ENCODE assay signal across 16 mouse cellular contexts in genomic region chr5:105418364-105418763, GRCm38 (mm10). TPM values are rescaled to one million over a fixed set of nuclear protein-coding genes. Genes with fewer than 3 reads are reported as not detected.
DNase-seq lines count a peak whose midpoint lies in the region; ATAC-seq and TF ChIP-seq lines count a peak whose summit lies in the region.
"Had no signal": no experiment of that assay in that cellular context is flagged by ENCODE, and none has a peak within 500 bp of the region (broad histone marks: within the 10 kb centered on the region; RNA-seq: fewer than 3 reads in every experiment).

No protein-coding gene starts in this region.

- TF ChIP-seq CTCF in liver, postnatal 0 days (IDR thresholded peaks at IDR 0.05; ENCODE audit: low read depth): no peak

- H3K9me3 ChIP-seq in embryonic facial prominence, embryonic 14.5 days (ENCODE audit: control insufficient read depth, low read length): no peaks in the 10 kb centered on the region
- H3K9me3 ChIP-seq in embryonic facial prominence, embryonic 10.5 days: no peaks in the 10 kb centered on the region
- no peaks in the 10 kb centered on the region for H3K9me3 ChIP-seq in liver, postnatal 0 days (ENCODE audit: low read length)
- H3K9me3 ChIP-seq: midbrain, embryonic 10.5 days had no signal

- no peak overlapping the region for H3K27ac ChIP-seq in embryonic facial prominence, embryonic 14.5 days (replicated peaks; ENCODE audit: low read depth, low read length)
- no peak overlapping the region for H3K27ac ChIP-seq in embryonic facial prominence, embryonic 10.5 days (replicated peaks)
- no peak overlapping the region for H3K27ac ChIP-seq in liver, postnatal 0 days (ENCODE audit: low read depth)
- H3K27ac ChIP-seq: hindbrain, embryonic 12.5 days; midbrain, embryonic 10.5 days had no signal

- intact Hi-C loops in heart, postnatal 14 days (cut with DNase I): no loop called here

- no peaks in the 10 kb centered on the region for H3K27me3 ChIP-seq in embryonic facial prominence, embryonic 14.5 days (replicated peaks; ENCODE audit: control insufficient read depth, insufficient read depth, low read length)
- peaks cover 15% of the 10 kb centered on the region; the same call in 1 of the 2 replicates for H3K27me3 ChIP-seq in embryonic facial prominence, embryonic 10.5 days (replicated peaks; ENCODE audit: low read depth, poor library complexity, severe bottlenecking)
- no peaks in the 10 kb centered on the region for H3K27me3 ChIP-seq in liver, postnatal 0 days (ENCODE audit: insufficient read depth, low read length)
- H3K27me3 ChIP-seq: hindbrain, embryonic 12.5 days; Patski had no signal

- no peak overlapping the region for H3K4me3 ChIP-seq in embryonic facial prominence, embryonic 14.5 days (ENCODE audit: low read depth, low read length)
- no peak overlapping the region for H3K4me3 ChIP-seq in embryonic facial prominence, embryonic 10.5 days
- no peak overlapping the region for H3K4me3 ChIP-seq in liver, postnatal 0 days (ENCODE audit: low read depth, low read length)
- H3K4me3 ChIP-seq: hindbrain, embryonic 12.5 days; midbrain, embryonic 10.5 days had no signal

- no peak overlapping the region for H3K9ac ChIP-seq in embryonic facial prominence, embryonic 14.5 days (ENCODE audit: low read depth, low read length)
- no peak overlapping the region for H3K9ac ChIP-seq in liver, postnatal 0 days (replicated peaks)
- H3K9ac ChIP-seq: hindbrain, embryonic 12.5 days had no signal

- H3K4me2 ChIP-seq in embryonic facial prominence, embryonic 14.5 days (ENCODE audit: low read depth, low read length): no peak overlapping the region
- H3K4me2 ChIP-seq in liver, postnatal 0 days (ENCODE audit: low read depth, low read length): peak overlapping the region; percentile 19
- H3K4me2 ChIP-seq: hindbrain, embryonic 12.5 days had no signal

- no peak for ATAC-seq in embryonic facial prominence, embryonic 14.5 days (ENCODE audit: low read depth)
- ATAC-seq in granulocyte monocyte progenitor cell, adult 5-6 weeks (replicated peaks; ENCODE audit: poor library complexity, severe bottlenecking): peak; percentile 75
- ATAC-seq in liver, postnatal 0 days: no peak
- no peak for ATAC-seq in CD4-positive, CD25-positive, alpha-beta regulatory T cell, adult 4 months
- ATAC-seq: Patski had no signal

- peaks cover 5% of the 10 kb centered on the region; the same call in 1 of the 2 replicates for H3K4me1 ChIP-seq in embryonic facial prominence, embryonic 14.5 days (ENCODE audit: control insufficient read depth, insufficient read depth, low read length)
- H3K4me1 ChIP-seq in embryonic facial prominence, embryonic 10.5 days: peaks cover 18% of the 10 kb centered on the region
- H3K4me1 ChIP-seq in liver, postnatal 0 days (ENCODE audit: insufficient read depth): peaks cover 22% of the 10 kb centered on the region

- TF ChIP-seq EP300 in liver, postnatal 0 days (IDR thresholded peaks at IDR 0.05; ENCODE audit: low read depth): no peak; the same call in 1 of the 2 replicates

- WGBS in embryonic facial prominence, embryonic 14.5 days: 82% methylated on average over 7 of the region's 7 CpGs
- WGBS in embryonic facial prominence, embryonic 10.5 days: 90% methylated on average over 7 of the region's 7 CpGs
- 60% methylated on average over 7 of the region's 7 CpGs for WGBS in liver, postnatal 0 days (ENCODE audit: insufficient replicate concordance)

- no peaks in the 10 kb centered on the region for H3K36me3 ChIP-seq in embryonic facial prominence, embryonic 14.5 days (ENCODE audit: control insufficient read depth, insufficient read depth, low read length)
- peaks cover 6% of the 10 kb centered on the region; the same call in 1 of the 2 replicates for H3K36me3 ChIP-seq in embryonic facial prominence, embryonic 10.5 days (replicated peaks)
- no peaks in the 10 kb centered on the region for H3K36me3 ChIP-seq in liver, postnatal 0 days (replicated peaks; ENCODE audit: insufficient read depth, low read length)

- peak; percentile 25 for DNase-seq in embryonic facial prominence, embryonic 14.5 days (ENCODE audit: low spot score)
- DNase-seq in embryonic facial prominence, embryonic 10.5 days (ENCODE audit: low spot score): no peak
- peak; percentile 63 for DNase-seq in 416B (ENCODE audit: low read depth)
- DNase-seq in liver, postnatal 0 days: no peak
- DNase-seq in heart, adult 18-20 months: no peak
- DNase-seq in heart, postnatal 14 days: no peak
- DNase-seq: cerebellum, adult 9-10 months; gastrocnemius, postnatal 25 days; kidney, postnatal 14 days; lung, adult 2 months; spleen, adult 18-20 months had no signal

RNA-seq across cellular contexts. Expression of gene Lrrc8b, which starts 2.8 kb away (rescaled TPM):
- polyA plus RNA-seq in embryonic facial prominence, embryonic 14.5 days (2014; fragmentation: Nextera tagmentation; extraction: Ambion mirVana): 10.4 and 10.6 TPM in 2 replicates
- polyA plus RNA-seq in embryonic facial prominence, embryonic 10.5 days (2016; fragmentation: Nextera tagmentation; extraction: Ambion mirVana): 6.1 and 6.4 TPM in 2 replicates
- 16.1 and 19.8 TPM in 2 replicates for total RNA-seq in granulocyte monocyte progenitor cell, adult 5-6 weeks (2014; fragmentation: Nextera tagmentation)
- 6.5 and 9.7 TPM in 2 replicates for total RNA-seq in granulocyte monocyte progenitor cell, adult 5-6 weeks (2017)
- polyA plus RNA-seq in liver, postnatal 0 days (2015; fragmentation: Nextera tagmentation; extraction: Ambion mirVana): 1.1 and 1.4 TPM in 2 replicates
- 1 to 10 TPM; 4.1 to 4.9 TPM for total RNA-seq in heart, adult 18-20 months (2021)
- total RNA-seq in heart, postnatal 14 days (2021): 10 to 100 TPM in 1 of 2 experiments, 1 to 10 TPM in 1; 8.8 to 10.6 TPM
- polyA plus RNA-seq in CD4-positive, CD25-positive, alpha-beta regulatory T cell, adult 4 months (2017; shearing (Covaris generic)): 1 to 10 TPM; 1.3 to 1.6 TPM

Comparison
In these comparisons a context has a peak if more than half of its experiments do, and no peak if none do; other contexts are left out.
1. DNase-seq: peak in embryonic facial prominence, embryonic 14.5 days (single experiment) and 416B (single experiment); none in embryonic facial prominence, embryonic 10.5 days (single experiment), liver, postnatal 0 days (single experiment), heart, adult 18-20 months (0 of 2) and heart, postnatal 14 days (0 of 2).